Mouse (Mus musculus): Measurements from ENCODE around the gene Hdac5.

- TF ChIP-seq CTCF (IDR thresholded peaks at IDR 0.05; ENCODE audit: borderline replicate concordance, extremely low read depth, insufficient read depth, insufficient read length), result no peak
- no peak for TF ChIP-seq POLR2A (IDR thresholded peaks at IDR 0.05; ENCODE audit: borderline replicate concordance, extremely low read depth, insufficient read depth, insufficient read length, poor library complexity, severe bottlenecking)
These were observed 84.0 kb downstream of the Hdac5 start for GRCm38 (mm10) chr11:102146005-102146404.
